Mouse (Mus musculus) cerebellum, adult 9-10 months (tissue): Measurements from ENCODE around the gene Zfp326.
"Not testable (repeated sequence)": the region's sequence is repeated elsewhere in the genome, so short reads cannot be mapped to it uniquely, and the experiment has no call there.

ENCODE experiments used
- DNase-seq: peaks from one replicate; pipeline ENCODE4 v3.0.0; 2022

Gene Zfp326

DNA sequence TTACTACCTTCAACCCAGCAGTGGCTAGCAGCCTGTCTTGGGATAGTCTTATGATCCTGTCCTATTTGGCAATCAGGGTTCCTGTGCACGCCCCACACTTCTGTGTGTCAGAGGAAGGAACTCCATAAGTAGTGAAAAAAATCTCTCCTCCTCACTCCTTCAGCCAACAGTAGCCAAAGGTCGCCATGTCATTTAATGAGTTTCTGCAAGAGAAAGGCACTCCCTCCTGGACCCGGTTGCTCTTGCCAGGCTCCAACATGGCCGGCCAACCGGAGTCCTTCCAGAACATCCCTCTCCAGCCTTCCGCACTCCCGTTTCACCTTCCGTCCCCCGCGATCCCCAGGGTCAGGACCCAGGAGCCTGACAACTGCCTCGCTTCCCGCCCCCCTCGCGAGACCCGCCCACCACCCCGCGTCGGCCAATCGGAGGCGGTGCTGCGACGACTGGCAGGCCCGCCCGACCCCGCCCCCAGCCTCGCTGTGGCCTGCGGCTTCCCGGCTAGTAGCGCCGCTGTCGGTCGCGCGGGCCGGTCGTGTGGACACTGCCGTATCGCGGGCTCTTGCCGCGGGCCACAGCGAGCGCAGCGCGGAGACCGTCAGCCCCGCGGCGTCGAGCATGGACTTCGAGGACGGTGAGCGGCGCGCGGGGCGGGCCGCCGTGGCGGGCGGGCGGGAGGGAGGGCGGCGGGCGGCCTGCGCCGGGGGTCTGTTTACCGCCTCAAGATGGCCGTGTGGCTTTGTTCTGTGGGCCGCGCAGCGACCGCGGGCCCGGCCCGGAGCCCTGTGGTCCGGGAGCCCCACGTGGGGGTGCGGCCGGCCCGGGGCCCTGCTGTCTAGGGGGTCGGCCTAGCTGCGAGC, at the start of gene Zfp326:
TSS of gene Zfp326 (plus strand) at position 498 of the 857 bp plus-strand sequence.
- DNase-seq = peak; percentile 82

DNA sequence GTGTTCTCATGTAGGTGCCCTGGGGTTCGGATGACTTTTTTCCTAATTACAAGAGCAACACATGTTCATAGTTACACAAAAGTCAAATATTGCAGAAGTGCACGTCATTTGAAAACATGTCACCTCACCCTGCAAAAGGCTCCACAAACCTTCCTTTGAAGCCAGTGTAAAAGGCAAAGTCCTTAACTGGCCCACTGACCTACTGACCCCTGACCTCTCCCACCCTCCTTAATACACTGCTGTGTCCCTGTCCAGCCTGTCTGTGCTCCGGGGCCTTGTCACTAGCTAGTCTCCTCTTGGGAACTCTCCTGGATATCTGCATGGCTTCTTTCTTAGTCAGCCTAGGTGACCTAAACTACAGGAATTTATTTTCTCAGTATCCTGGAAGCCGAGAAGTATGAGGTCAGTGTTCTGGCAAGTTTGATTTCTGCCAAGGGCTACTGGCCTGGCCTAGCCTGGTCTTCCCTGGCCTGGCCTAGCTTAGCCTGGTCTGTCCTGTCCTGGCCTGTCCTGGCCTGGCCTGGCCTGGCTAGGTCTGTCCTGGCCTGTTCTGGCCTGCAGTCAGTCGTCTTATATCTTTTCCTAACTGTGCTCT, 49.4 kb upstream of the Zfp326 start:
- no peak for DNase-seq

DNA sequence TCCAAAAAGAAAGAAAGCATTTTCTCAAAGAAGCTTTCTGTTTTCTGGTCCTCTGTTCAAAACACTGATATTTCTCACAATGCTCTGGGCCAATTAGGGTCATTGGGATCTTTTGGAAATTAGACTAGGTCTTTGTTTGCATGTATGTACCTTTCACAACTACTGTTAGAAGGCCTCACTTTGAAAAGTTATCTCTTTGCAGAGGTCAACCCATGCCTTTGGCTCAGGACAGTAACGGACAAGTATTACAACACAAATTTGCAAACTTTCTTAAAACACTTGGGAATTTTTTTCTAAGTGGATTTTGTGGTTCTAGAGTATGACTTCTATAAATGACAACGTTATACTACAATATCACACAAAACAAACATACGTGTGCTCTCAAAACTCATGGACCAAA, 48.3 kb upstream of the Zfp326 start:
- no peak for DNase-seq

DNA sequence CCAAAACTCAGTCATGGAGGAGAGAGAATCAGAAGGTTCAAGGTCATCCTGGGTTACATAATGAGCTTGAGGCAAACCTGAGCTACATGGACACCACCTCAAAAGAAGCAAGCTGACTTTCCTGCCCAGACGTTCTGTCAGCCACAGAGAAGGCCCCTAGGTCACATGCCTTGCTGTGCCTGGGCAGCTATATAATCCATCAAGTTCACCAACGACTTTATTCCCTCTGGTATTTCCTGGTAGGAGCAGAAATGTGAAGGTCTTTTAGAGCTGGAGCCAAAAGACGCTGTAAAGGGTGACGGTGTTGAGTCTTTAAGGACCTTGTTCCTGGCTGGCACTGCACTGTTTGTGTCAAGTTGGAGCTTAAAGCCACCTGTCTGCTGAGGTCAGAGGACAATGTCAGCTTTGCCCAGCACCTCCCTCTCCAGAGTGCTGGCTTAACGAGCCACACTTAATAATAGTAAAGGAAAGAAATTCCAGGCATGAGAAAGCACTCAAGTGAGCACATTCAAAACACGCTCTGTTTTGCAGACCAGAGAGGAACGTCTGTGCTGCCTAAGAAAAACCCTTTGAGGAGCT, 47.3 kb upstream of the Zfp326 start:
- no peak for DNase-seq

DNA sequence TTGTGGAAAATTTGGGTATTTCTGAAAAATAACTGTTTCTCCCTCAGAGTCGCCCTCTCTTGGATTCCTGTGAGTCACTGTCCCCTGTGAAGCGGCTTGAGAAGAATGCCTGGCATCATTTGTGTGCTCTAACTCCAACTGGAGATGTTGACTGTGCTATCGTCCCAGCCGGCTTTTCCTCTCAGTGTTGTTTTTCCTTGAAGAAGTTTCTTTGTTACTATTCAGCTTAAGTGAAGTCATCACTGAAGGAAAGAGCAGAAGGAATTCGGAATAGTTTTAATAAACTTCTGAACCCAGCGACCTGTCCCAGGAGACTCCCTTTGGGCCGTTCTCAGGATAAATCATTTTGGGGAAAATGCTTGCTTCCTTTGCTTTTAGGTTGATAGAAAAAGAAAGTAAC, 44.2 kb upstream of the Zfp326 start:
- DNase-seq = no peak

DNA sequence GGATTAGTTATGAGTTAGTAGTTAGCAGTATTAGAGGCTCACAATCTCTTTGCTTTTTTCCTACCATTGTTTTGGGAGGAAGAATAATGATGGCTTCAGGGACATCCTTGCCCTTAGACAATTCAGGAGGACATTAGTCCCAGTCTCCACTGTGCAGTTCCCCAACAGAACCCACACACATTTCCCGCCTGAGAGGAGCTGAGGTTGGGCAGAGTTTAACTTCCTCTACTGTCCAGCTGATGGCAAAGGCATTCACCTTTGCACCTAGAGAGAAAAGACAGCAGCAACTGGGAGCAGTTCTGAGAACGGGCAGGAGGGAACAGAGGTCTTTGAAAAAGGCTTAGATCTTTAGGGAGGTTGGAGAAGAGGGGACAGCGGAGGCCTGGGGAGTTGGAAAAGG, 42.4 kb upstream of the Zfp326 start:
- no peak for DNase-seq

DNA sequence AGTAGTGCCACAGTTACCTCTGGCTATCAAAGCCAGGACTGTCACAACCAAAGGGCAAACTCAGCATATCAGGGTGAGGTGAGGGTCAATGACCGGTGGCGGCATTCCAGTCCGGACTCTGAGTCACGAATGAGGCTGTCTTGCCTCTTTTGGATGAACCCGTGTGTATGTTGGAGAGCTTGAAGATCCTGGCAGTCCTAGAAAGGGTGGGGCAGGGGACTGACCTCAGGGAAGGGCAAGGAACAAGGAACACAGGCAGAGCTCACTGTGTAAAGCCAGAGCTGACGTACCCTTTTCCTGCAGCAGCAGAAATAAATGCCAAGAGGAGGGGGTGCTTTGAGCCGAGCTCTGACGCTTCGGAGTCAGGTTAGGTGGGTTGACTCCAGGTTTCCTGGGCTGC, 40.4 kb upstream of the Zfp326 start:
- no peak for DNase-seq

DNA sequence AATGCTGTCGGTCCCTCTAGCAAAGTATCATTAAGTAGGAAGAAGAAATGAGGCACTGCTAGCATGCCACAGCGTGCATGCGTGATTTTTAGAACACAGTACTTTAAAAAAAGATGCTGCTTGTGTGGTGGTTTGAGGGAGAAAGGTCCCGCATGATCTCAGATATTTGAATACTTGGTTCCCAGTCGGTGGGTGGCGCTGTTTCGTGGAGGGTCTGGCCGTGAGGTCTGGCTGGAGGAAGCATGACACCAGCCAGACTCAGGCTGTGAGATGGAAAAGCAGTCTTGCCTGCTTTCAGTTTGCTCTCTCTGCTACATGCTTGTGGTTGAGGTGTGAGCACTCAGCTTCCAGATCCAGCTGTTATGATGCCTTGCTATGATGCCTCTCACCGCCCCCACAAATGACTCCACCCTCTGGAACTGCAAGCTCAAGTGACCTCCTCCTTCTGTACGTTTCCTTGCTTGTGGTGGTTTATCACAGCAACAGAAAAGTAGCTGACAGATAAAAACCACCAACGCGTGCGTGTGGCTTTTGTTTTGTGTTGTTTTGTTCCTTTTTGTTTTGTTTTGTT, 36.5 kb upstream of the Zfp326 start:
- DNase-seq = no peak

DNA sequence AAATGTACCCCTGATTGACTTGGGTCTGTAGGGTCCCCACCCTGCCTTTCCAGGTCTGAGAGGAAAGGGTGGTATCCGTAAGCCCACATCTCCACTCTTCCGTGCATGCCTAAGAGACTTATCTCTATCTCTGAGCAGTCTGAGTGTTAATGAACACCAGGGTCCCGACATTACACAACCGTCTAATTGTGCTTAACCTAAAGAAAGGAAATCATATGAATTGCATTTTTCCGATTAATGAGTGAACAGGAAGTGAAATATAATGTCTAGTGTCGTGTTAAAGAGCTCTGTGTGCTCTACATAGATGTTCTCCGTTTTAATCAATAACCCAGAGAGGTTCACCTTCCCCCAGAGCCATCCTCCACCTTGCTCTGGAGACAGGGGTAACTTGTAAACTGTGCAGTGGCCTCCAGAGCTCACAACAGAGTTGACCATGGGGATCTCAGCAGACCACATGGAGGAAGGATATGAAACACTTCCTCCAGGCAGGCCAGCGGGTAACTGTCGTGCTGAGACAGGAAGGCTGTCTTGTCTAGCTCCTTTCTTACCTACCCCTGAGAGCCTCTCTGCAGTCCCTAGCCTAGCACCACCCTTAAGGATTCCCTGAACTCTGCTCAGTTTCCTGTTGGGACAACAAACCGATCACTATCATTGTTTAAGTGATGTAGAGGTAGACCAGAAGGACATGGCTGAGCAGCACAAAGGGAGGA, 32.2 kb upstream of the Zfp326 start:
- DNase-seq = no peak

DNA sequence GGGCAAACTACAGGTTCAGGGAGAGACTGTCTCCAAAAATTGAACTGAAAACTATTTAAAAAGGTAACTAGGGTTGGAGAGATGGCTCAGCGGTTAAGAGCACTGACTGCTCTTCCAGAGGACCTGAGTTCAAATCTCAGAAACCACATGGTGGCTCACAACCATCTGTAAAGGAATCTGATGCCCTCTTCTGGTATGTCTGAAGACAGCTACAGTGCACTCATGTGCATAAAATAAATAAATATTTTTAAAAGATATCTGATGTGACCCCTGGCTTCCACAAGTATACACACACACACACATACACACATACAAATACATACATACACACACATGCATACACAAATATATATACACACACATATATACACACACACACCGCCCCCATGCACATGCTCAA, 31.3 kb upstream of the Zfp326 start:
- no peak for DNase-seq

DNA sequence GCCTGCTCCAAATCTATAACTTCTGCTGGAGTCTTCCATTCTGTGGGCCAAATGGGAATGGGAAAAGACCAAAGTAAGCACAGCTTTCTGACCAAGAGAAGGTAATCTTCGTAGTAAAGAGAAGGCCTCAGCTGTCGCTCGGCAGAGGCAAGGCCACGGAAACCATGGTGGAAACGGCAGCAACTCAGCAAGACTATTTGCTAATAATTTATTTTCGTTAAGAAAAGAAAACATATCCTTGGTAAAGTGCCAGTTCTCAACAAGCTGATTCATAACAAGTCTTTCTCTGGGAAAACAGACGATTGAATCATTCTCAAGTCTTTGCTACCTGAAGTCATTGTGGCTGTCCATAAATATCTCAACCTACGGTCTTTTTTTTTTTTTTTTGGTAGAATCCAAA, 28.6 kb upstream of the Zfp326 start:
- DNase-seq = no peak

DNA sequence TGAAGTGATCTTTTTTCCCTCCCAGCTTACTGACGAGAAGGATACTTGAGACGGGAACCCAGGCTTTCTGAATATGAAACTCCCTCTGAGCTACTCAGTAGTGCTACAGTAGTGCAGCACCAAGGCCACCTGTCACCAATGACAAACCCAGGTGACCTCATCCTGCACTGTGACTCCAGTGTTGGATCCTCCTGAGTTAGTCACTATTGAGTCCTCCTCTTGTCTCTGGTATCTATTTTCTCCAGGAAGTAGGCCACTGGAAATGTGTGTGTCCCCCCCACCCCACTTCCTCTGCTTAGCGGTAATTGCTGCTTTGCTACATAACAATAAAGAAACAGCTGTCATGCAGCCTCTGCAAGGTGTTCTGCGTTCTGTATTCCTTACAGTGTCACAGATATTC, 27.1 kb upstream of the Zfp326 start:
- DNase-seq = no peak

DNA sequence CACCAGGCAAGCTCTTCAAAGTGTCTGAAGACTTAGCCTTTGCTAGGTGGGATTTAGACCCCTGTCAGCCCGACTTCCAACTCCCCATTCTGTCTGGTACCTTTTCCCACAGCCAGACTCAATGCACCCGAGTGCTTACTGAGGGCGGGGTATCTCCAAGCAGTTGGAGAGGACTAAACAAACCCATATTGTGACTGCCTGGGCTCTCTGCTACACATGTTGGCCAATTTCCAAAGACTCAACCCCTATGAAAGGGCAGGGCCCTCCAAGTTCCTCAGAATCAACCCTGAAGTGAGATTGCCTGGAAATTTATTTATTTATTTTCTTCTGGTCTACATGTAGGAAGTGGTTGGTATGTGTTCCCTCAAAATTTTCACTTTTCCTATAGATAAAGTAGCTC, 26.7 kb upstream of the Zfp326 start:
- DNase-seq = no peak

DNA sequence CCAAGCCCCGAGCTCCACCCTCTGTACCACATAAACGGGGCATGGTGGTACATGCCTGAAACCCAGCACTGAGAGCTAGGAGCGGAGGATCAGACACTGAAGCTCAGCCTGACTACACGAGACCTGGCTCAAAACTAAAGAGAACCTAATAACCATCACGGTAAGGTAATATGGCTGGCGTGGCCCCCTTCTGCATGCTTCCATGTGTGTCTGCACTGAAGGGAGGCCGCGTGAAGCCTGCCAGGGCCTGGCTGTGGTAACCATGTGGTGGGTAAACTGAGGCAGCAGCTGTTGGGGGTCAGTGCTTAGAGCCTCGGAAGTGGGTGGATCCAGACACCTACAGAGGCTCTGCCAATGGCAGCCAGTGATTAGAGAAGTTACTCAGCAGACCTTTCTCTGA, 23.1 kb upstream of the Zfp326 start:
- no peak for DNase-seq

DNA sequence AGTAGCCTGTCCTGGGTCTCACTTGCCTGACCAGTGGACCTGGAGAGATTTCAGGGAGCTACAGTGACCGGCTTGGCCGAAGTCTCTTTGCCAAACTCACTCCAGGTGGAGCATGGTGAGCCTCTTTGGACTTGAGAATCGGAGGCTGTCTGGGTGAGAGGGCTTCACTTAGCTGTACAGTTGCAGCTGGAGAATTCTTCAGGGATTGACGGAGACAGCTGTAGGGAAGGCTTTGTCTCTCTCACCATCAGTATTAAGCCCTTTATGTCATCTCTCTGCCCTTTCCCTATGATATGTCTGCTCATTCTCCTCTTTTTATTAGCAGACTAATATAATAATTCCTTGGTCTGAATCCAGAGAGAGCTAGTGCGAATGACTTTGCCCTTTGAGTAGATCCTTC, 18.9 kb upstream of the Zfp326 start:
- no peak for DNase-seq

DNA sequence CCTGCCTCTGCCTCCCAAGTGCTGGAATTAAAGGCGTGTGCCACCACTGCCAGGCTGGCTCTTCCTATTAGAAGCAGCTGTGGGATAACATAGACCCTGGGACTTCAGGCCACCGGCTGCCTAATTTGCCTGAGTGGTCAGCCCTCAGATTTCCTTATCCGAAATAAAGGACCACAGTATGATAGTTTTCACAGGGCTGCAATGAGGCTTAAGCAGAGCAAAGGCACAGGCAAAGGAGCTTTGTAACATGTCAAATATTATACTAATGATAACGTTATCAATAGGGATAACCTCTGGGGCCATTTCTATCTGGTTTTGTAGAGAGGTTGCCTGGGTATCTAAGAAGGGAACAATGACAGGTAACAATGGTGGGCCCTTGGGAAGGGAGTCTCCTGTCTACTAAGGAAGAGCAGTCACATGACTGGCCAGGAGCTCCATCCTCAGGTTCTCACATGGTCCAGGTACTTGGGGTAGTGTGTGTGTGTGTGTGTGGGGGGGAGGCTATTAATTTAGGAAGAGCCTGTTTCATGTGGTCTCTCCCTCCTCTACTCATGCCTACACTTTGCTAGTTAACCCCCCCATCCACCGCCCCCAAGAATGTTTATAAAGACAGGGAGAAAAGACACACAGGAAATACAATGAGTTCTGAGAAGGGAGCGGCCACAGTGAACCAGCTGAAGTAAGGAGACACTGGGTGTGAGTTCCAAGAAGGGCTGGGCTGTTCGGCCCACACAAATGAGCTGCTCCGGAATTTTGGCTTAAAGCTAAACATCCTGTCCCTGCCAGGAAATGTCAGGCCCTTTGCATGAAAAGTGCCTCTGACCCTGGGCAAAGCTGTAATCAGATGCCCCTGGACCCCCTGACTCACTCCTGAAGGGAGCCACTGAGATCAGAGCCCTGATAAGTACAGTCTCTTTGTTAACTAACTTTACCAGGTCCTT, 17.3 kb upstream of the Zfp326 start:
- no peak for DNase-seq

DNA sequence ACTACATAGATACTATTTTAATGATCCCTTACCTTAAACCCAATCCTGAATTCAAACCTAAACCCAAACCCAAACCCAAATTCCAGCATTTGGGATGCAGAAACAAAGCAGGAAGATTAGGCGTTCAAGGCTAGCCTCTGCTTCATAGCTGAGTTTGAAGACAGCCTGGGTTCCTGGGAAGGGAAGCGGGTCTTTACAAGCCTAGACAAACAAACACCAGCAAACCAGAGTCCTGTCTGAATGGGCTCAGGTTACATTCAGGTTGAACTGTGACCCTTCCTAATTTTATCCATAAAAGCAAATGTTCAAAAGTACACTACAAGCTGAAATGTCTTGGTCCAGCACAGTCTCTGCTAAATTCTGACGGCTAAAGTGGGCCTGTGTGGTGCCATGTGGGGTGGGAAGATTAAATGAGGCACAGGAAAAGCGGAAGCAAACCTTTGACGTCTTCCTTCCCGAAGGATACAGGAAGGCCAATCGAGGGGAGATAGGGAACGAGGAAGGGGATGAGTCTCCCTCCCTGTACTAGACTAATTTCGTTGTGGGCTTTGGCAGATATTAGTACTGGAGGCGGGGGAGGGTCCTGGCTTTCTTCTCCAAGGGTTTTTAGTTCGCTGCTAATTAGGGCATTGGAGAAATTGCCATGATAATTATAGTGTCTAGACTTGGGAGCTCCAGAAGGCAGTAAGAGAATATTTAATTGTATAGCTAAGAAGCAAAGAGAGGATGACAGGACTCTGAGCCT, 16.5 kb upstream of the Zfp326 start:
- DNase-seq = no peak

DNA sequence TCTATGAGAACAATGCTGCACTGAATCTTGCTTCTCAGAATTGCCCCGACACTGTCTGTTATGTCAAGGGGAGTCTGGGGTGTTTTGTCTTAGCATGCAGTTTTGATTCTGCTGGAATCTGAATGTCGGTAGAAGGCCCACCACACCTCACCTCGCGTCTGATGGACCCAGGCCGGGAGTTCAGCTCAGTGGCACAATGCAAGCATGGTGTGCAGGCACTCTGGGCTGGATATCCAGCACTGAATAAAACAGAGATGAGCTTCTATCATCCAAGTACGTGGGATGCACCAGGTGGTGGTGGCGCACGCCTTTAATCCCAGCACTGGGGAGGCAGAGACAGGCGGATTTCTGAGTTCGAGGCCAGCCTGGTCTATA, 15.9 kb upstream of the Zfp326 start:
- DNase-seq = no peak

DNA sequence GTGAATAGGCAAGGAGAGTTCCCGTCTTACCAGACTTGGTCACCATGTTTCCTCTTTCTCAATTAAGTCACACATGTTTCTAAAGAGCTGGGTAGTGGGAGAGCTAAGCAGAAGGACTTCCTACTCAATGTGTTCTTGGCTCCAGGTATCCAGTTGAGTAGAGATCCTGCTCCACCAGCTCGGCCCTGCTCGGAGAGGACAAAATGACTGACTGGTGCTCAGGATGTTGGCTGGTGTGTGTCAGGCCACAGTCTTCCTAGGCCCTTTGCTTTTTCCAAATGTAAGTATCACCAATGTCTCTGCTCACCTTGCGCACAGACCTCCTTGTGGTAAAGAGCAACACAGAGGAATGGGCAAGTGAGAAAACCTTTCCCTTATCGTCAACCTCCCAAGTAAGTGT, 14.7 kb upstream of the Zfp326 start:
- DNase-seq = no peak

DNA sequence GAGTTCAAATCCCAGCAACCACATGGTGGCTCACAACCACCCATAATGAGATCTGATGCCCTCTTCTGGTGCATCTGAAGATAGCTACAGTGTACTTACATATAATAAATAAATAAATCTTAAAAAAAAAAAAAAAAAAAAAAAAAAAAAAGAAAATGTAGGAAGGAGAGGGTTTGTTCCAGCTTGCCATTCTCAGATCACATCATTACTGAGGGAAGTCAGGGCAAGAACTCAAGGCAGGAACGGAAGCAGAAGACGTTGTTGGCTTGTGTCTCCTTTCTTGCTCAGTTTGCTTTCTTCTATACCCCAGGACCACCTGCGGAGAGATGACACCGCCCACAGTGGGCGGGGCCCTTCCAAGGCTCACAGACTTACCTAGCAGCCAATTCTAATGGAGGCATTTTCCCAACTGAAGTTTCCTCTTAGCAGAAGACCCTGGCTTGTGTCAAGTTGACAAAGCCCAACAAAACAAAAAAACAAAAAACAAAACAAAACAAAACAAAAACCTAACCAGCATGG, 11.2 kb upstream of the Zfp326 start:
- not testable (repeated sequence) for DNase-seq

DNA sequence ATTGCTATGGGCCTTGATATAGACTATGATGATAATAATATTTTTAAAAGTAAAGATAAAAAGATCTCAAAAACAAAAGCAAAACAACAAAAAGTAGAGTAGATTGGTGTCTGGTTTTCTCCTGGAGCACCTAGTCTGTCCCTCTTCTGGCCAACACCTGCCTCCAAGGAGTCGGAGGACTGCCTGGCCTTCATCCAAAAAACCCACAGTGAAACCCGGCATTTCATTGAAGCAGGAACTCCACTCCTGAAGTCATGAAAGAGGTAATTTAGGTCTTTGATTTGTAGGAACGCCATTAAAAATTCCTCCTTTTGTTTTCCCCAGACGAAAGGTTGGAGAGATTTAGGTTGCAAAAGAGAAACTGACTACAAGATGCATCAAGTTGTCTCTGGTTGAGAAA, 8.9 kb upstream of the Zfp326 start:
- no peak for DNase-seq
